Mouse (Mus musculus) left cerebral cortex, postnatal 25 days (tissue): ENCODE measurements at regions not wholly inside any gene's neighbourhood (a gene's known extent, or its start where the extent isn't known, plus 50 kb on each side); places are given as distances from the start of the nearest gene placed in this dataset.

Experiments
- DNase-seq, 2 experiments: peaks; one replicate each; pipeline ENCODE4 v3.0.0; 2022; ENCODE audit warnings: low spot score in 2 of 2, mixed read lengths in 1 of 2
- intact Hi-C: fragments of 180-260 bp; cut with DNase I; formaldehyde crosslinking; loops from one replicate; pipeline ENCODE4 v1.15.1; 2025

GRCm38 (mm10) chr2:114291387-114291786, 90.1 kb upstream of the Zfp770 start:
- no peak for DNase-seq
- intact Hi-C loops = no loop called here

- DNase-seq = no peak
- intact Hi-C loops = no loop called here
Observed at GRCm38 (mm10) chr2:114275536-114275935, 74.3 kb upstream of the Zfp770 start.

GRCm38 (mm10) chr2:114260397-114261071, 59.3 kb upstream of the Zfp770 start:
- intact Hi-C loops = loop anchor here (2.0 to 10.0 kb wide), 4 partner anchors 177 to 1842 kb away; no protein-coding TSS in a partner anchor
- DNase-seq = peak; percentile 38 to 68

DNA sequence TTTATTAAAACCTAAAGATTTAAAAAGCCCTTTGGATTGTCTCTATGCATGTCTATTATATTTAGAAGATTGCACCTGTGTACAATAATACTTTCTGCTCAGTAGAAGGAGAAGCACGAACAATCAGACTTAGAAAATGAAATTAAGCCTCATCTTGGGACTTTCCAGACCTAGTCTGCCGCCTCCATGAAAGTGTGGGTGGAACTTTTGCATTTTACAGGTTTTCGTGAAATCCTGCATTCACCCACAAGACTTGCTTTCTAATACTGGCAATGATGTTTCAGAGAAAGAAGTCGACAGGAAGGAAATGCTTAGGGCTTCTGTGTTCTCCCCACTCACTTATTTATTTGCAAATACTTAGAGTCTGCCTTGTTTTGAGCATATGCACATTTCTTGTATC, 58.3 kb upstream of the Zfp770 start:
- intact Hi-C loops = no loop called here
- DNase-seq = peak in 1 of 2 experiments; percentile 60
